30 mouse cellular contexts compared by ENCODE assay signal in genomic region chr7:125415776-125416175, GRCm38 (mm10).
"Had no signal": no experiment of that assay in that cellular context is flagged by ENCODE, and none has a peak within 500 bp of the region (broad histone marks: within the 10 kb centered on the region; RNA-seq: fewer than 3 reads in every experiment).

No protein-coding gene starts in this region.

- H3K4me1 ChIP-seq: heart, embryonic 12.5 days; heart, embryonic 13.5 days; heart, embryonic 15.5 days; hindbrain, embryonic 12.5 days; hindbrain, embryonic 13.5 days; hindbrain, embryonic 15.5 days; intestine, embryonic 15.5 days; kidney, embryonic 15.5 days had no signal

- H3K9ac ChIP-seq: heart, embryonic 12.5 days; heart, embryonic 13.5 days; heart, embryonic 15.5 days; hindbrain, embryonic 12.5 days; hindbrain, embryonic 13.5 days; hindbrain, embryonic 14.5 days; hindbrain, embryonic 15.5 days; intestine, embryonic 15.5 days; kidney, embryonic 15.5 days had no signal

- H3K27me3 ChIP-seq: heart, embryonic 12.5 days; hindbrain, embryonic 12.5 days; hindbrain, embryonic 15.5 days; intestine, embryonic 15.5 days; kidney, embryonic 15.5 days had no signal

- H3K9me3 ChIP-seq: heart, embryonic 12.5 days; heart, embryonic 13.5 days; heart, embryonic 15.5 days; hindbrain, embryonic 10.5 days; hindbrain, embryonic 12.5 days; hindbrain, embryonic 13.5 days; hindbrain, embryonic 15.5 days; intestine, embryonic 15.5 days; kidney, embryonic 15.5 days had no signal

- H3K4me3 ChIP-seq: heart, embryonic 12.5 days; heart, embryonic 13.5 days; heart, embryonic 15.5 days; hindbrain, embryonic 10.5 days; hindbrain, embryonic 12.5 days; hindbrain, embryonic 13.5 days; hindbrain, embryonic 15.5 days; intestine, embryonic 15.5 days; kidney, embryonic 15.5 days; layer of hippocampus, adult 2 months; left cerebral cortex, adult 2 months had no signal

- DNase-seq: heart, postnatal 10 days; heart, postnatal 14 days; heart, postnatal 36 days; heart, postnatal 4 days; kidney, adult 11 months; kidney, adult 18-20 months; kidney, adult 2 months; kidney, adult 8-10 months; kidney, adult 9 months; kidney, postnatal 10 days; kidney, postnatal 14 days; kidney, postnatal 25 days; kidney, postnatal 36 days; kidney, postnatal 4 days; layer of hippocampus, adult 9-11 months; layer of hippocampus, postnatal 36 days had no signal

- H3K27ac ChIP-seq: heart, embryonic 13.5 days; heart, embryonic 15.5 days; hindbrain, embryonic 10.5 days; hindbrain, embryonic 12.5 days; hindbrain, embryonic 13.5 days; hindbrain, embryonic 14.5 days; hindbrain, embryonic 15.5 days; hindbrain, postnatal 0 days; intestine, embryonic 15.5 days; kidney, embryonic 15.5 days; kidney, postnatal 0 days; layer of hippocampus, adult 2 months; left cerebral cortex, adult 2 months had no signal

- H3K36me3 ChIP-seq: heart, embryonic 12.5 days; heart, embryonic 13.5 days; heart, embryonic 15.5 days; hindbrain, embryonic 10.5 days; hindbrain, embryonic 12.5 days; hindbrain, embryonic 13.5 days; hindbrain, embryonic 15.5 days; intestine, embryonic 15.5 days; kidney, embryonic 15.5 days had no signal
